Mouse (Mus musculus) embryo, embryonic 10 days (tissue): ENCODE measurements around the gene Rcl1.

Experiments
- DNase-seq: peaks from one replicate; pipeline ENCODE4 v3.0.0-alpha.2; 2015; ENCODE audit warnings: low spot score

Gene Rcl1

DNA sequence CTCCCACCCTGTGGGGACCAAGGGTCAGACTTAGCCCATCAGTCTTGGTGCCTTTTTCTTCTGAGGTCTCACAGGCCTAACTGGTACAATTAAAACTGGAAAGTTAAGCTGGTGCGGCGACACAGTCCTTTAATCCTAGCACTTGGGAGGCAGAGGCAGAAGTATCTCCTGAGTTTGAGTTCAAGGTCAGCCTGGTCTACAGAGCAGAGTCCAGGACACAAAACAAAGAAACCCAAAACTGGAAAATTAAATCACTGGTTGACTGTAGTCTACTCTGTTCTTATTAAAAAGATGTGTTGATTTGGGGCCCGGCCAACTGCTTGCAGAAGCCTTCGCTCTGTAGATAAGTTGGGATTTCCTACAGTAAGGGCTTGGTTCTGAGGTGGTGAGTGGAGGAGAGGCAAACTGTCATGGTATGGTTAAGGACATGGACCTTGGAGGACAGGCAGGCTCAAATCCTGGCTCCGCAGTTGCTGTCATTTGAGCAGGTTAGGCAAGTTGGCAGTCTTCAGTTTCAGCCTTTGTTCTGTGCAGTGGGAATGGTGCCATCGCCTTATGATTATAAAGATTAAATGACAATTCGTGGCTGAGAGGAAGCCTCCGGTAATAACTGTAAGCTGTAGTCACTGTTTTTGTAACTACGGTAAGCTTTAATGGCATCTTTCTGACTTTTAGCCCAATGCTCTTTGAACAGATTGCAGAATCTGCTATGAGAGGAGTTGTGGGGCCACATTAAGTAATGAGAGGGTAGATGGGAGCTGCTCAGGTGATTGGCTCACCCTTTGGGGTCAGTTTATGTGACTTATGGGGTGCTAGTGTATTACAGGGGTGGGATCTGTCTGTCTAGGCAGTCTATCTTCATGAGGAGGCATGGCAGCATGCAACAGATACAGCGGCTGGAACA, 12.8 kb downstream of the Rcl1 start:
- no peak for DNase-seq

DNA sequence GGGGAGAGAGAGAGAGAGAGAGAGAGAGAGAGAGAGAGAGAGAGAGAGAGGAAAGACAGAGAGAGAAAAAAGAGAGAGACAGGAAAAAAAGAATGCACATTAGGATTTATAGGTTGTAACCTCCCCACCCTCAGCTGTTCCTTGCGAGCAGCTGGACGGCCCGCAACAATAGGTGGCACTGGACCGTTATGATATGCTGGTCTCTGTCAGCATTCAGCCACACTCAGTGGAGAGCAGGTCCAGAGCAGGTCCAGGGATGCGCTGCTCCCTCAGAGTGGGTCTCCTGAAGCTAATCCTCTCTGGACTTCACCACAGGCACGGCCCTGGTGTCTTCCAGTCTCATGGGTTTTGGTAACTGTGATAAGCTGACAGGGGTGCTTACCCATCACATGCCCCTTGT, 15.6 kb downstream of the Rcl1 start:
- DNase-seq = no peak

DNA sequence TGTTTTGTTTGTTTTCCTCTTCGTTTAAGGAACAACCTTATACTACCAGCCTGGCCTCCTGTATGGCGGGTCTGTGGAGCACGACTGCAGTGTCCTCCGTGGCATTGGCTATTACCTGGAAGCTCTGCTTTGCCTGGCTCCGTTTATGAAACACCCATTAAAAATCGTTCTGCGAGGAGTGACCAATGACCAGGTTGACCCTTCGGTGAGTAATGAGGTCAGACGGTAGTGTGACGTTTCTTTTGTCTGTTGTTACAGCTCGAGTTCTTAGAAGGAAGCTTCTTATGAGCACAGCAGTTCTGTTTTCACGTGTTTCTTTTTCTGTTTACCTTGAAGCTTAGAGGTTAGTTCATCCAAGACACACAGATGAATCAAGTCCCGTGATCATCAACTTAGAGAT, 17.0 kb downstream of the Rcl1 start:
- no peak for DNase-seq

DNA sequence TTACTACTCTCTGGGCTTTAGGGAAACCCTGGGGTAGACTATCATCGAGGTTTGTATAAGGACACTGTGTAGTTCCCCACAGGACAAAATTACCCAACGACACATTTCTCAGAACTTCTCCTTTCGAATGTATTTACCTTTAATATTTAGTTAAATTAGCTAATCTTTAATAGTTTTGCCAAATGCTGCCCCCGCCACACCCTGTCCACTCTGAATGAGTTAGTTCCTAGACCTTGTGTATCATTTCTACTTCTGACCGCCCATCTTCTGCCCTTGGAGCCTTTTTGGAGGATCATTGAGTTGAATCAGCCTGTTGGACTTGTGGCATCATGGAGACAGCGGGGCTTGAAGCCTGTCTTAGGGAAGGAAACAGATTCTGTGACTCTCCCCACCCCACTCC, 19.1 kb downstream of the Rcl1 start:
- no peak for DNase-seq

DNA sequence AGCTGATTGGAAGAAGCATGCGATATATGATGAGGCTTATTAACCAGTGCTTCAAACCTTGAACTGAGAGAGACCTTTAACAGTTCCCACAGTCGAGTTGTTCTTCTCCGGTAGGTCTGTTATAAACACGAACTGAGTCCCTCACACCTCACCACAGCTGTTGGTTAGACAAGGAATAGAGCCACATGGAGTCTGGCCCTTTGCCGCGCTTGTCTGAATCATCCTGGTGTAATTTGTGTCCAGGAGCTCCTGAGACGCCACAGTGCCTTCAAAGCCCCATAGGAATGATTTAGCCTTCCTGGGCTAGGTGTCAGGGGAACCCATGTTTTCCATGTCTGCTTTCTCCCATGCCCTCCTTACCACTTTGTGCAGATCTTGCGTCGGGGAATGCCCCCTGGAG, 20.2 kb downstream of the Rcl1 start:
- no peak for DNase-seq

DNA sequence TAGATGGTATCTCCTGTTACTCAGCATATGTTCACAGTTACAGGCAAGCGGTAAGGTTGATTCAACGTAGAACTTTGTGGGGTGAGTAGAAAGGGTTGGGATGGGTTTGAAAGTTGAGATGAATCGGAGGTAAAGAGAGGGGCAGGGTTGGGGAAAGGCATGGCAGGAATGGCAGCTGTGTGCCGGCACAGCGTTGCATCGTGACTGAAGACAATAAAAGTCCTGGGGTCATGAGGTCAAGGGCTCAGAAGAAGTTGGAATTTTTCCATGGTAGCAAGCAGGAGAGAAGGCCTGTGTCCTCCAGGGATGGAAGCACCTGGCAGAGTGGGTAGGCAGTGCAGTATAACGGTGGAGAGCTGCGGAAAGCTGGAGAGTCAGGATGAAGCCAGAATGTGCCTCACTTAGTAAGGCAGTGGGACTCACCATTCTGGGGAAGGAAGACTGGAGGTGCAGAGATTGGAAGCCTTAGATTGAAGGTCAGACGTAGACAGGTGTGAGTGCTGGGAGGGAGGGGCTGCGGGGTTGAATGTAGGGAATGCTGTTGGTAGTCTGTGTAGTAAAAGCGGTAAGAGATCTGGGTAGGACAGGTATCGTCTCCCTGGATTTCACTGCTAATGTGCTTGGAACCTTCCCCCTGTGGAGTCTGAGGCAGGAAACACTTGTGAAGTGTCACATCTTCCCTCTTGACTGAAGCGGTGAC, 23.9 kb downstream of the Rcl1 start:
- no peak for DNase-seq

DNA sequence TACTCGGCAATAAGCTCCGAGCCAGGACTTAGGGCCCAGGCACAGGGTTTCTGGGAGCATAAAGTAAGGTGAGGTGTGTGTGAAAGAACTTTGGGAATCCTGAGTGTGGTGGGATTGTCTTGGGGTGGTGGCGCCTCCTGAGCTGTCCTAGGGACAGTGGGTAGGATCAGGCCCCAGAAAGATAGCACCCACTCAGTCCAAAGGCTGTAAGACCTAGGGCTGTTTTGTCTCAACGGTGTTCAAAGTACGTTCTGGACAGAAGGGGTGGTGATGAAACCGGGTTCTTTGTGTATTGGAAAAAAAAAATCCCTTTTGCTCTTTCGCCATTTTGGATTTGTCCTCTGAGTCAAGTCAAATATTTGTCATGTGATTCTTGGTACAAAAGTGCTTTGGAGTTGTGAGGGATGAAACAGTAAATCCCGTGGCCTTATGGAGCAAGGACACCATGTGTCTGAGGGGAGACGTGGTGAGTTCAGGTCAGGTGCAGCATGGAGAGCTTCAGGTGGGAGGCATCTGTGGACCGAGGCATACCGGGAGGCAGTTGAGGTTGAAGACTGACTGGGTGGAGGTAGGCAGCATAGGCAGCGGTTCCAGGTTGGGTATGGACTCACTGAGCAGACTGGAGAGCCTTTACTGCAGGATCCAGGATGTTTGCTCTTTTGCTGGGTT, 25.3 kb downstream of the Rcl1 start:
- DNase-seq = no peak

DNA sequence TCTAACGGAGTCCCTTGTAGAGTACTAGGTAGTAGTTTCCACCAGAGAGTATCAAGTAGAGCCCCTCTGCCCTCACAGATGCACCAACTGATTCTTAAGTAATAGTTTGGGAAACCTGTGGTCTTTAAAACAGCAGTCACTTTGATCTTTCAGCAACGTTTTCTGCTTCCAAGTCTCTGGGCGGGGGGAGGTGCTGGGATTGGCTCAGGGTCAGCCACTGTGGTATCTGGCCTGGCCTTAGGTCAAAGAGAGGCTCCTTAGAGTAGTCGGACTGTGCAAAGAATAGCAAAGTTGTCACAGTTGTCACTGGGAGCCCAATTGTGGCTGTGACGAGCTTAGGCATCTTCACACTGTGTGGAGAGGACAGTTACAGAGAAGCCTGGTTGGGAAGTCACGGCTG, 26.2 kb downstream of the Rcl1 start:
- no peak for DNase-seq

DNA sequence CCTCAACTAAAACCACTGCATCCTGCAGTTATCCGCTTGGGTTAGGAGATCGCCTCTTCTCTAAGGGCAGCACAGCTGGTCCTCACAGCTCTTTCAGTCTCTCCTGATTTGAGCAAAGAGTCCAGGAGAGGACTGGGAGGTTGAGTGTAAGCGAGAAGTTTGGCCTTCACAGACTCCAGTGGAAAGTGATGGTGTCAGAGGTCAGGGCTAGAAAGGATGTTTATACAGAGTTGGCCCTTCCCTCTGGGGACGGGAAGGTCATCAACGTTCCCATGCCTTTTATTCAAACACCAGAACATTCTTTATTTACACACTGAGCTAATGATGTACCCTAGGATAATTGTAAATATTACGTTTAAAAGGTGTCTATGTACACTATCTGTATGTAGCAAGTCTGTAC, 27.0 kb downstream of the Rcl1 start:
- DNase-seq = no peak

DNA sequence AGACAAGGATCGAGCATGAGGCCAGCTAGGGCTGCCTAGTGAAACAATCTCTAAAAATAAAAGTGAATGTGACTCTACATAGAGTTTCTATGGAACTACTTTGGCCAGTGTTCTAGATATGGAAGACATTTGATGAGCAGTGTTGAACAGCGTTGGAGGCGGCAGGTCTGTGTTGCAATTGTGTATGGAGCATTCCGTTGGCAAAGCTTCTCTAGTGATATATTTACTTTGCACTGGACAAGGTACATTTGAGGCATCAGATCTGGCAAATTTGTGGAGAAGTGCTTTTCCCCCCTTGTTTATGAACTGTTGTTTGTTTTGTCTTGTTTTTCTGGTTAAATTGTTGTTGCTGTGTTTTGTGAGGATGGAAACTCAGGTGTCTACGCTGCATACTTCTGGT, 28.4 kb downstream of the Rcl1 start:
- DNase-seq = no peak

DNA sequence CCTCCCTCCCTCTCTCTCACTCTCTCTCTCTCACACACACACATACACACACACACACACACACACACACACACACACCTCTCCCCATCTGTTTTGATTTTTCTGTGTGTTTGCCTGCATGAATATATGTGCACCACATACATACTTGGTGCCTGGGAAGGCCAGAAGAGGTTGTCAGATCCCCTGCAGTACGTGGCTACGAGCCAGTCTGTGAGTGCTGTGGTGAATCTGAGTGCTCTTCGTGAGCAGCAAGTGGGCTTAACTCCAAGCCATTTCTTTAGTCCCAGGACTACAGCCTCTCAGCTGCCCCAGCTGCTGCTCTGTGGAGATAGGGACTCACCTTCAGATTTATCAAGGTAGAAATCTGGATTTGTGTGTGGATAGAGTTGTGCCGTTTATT, 30.0 kb downstream of the Rcl1 start:
- DNase-seq = no peak

DNA sequence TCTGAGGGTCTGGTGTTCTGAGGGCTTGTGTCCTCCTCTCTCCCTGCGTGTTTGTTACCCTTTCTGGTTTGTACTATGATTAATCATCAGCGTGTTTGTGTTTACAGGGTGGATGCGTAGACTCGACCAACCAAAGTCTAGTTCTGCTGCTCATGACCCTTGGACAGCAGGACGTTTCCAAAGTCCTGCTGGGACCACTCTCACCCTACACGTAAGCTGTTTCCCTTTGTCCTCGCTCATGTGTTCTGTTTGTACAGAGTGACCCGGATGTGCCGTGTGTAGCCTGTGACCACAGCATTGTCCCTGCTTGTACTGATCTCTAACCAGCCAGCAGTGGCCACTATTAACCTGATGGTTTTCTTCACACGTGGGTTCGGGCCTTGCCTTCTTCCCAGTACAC, 33.1 kb downstream of the Rcl1 start:
- no peak for DNase-seq

DNA sequence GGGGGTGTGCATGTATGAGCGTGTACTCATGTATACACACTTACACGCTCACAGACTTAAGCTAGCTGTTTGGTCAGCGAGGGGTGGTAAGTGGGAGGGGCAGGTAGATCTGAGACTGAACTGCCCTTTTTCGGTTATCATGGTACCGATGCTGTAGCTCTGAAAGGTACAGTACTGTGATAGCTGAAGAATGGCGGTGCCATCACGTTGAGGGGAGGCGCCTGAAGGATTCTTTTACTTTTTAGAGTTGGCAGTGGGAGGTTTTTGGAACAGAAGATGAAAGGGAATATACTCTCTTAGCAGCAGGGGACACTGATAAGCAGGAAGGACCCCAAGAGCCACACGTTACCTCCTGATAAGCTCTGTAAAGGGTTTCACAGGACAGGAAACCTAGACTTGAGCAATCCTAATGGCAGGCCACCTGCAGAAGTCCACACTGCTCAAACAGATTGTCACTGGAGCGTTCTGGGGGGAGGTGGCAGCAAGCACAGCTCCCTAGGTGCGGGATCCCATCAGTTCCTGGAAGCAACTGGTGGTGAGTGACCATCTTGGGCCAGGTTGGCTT, 34.1 kb downstream of the Rcl1 start:
- DNase-seq = no peak

DNA sequence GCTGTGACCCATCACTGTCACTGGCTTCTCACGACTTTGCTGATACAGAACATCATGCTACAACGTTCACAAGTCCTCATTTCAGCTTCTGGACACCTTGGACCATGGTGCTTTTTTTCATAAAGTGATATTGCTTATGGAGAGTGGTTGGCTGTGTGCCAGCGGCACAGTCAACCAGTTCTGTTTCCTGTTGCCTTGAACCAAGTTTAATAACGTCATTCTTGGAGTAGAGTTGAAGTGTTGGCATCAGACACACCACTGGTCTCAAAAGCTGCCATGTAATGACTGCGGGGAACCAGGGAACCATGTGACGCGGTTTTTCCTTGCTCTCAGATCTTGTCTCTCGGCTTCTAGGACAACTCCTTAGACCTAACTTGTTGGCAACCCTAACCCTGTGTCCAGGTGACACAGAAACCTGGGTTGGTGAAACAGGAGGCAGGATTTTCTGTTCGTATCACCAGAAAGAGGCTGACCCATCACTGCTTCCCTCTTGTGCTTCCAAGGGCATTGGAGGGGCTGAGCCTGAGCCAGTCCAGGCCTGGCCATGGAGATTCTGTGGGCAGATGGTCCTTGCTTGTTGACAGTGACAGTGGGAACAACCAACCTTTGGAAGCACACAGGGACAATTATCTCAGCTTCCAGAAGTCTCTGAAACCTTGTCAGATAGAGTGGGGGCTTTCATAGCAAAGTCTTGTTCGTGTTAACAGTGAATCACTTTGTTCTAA, 37.5 kb downstream of the Rcl1 start:
- DNase-seq = no peak

DNA sequence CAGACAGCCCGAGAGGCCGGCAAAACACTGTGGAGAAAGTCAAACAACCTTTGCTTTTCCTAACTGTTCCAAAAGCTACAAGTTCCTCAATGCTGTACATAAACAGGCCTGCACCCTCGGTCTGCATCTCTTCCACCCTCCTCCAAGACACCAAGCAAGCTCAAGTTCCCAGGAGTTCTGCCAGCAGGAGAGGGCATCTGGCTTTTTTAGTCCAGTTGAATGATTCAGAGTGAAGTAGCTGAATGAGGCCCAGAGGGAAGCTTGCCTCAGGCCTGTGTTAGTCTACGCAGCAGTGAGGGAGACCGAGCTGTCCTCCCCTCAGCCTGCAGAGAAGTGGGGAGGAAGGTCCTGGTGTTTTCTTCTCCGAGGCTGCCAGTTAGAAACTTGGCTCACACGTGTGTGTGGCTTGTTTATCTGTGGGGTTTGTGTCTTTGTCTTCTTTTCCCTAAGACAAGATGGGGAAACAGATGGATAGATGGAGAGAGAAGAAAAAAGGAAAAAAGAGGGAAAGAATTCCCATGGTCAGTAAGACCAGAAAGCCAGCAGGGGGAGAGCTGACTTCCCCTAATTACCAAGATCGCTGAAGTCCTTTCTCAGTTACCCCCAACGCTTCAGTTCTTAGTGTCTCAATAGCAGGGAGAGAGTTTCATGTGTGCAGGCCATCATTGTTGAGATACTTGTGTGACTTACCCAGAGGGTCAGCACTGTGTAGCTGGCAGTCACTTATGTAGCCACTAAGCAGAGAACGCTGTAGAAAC, 38.7 kb downstream of the Rcl1 start:
- DNase-seq = no peak

DNA sequence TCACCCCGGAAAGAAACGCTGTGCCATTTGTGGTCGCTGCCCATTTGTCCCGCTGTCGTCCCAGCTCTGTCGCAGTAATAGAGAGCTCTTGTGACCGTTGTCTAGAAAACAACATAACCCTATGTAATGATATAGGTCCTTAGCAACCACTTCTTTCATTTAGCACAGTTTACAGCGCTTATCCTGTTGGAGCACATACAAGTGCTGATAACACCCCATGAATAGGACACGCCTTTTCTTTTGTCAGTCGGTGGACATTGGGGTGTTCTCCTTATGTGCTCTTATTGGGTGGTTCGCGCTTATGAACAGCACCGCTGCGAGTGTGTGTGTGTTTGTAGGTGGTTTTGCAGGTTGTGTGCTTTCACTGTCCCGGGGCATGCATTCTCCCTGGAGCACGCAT, 39.8 kb downstream of the Rcl1 start:
- no peak for DNase-seq

DNA sequence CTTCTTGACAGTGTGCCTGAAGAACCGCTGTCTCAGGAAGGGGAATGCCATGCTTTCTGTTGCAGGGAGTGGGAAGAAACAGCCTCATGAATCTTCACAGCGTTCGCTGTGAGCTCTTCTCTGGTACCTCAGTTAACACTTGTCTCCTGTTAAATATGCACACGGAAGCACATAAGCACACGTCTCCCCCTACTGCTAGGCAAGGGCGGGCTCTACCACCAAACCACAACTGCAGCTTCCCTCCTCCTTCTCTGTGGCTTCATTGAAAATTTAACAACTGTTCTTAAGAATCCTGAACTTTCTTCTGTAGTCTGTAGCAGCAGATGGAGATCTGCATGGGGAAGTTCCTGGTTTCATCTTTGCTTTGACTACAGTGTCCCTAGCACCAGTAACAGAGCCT, 41.1 kb downstream of the Rcl1 start:
- no peak for DNase-seq

DNA sequence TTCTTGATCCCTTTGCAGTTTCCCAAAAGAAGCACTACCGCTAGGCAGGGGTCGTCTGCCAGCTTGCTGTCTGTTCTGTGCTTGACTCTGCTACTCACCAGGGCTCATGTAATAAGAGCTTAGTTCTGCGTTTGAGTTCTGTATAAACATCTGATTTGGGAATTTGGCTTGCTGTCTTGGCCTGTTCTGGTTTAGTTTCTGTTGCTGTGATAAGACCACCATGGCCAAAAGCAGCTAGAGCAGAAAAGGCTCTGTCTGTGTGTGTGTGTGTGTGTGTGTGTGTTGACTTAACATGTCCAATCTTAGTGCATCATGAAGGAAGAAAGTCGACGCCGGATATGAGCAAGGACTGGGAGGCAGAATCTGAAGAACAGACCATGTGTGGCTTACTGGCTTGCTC, 44.2 kb downstream of the Rcl1 start:
- DNase-seq = no peak

DNA sequence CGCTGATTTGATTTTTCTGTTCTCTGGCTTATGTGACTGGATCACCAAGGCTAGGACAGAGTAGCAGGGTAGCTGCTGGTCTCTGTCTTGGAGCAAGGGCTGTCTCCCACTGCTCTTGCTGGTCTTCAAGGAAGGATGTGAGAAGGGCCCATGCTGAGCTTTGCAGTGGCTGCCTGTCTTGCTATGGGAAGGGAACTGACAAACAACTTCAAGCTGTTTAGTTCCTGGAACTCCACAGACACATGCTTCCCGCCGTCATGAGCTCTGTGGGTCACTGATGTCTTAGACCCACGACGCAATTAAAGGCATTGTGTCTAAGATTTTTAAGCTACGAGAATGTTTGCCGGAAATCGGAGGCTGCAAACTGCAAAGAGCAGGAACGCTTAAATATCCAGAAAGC, 45.6 kb downstream of the Rcl1 start:
- no peak for DNase-seq

DNA sequence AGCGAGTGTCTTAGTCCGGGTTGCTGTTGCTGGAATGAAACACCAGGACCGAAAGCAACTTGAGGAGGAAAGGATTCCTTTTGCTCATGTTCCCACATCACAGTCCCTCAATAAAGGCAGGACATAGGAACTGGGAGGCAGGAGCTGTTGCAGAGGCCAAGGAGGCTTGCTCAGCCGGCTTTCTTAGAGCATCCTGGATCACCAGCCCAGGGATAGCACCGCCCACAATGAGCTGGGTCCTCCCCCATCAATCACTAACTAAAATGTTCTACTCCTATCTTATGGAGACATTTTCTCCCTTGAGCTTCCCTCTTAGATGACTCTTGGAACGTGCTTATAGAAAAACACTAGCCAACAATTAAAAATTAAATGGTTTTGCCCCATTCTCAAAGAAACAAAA, 48.4 kb downstream of the Rcl1 start:
- no peak for DNase-seq

DNA sequence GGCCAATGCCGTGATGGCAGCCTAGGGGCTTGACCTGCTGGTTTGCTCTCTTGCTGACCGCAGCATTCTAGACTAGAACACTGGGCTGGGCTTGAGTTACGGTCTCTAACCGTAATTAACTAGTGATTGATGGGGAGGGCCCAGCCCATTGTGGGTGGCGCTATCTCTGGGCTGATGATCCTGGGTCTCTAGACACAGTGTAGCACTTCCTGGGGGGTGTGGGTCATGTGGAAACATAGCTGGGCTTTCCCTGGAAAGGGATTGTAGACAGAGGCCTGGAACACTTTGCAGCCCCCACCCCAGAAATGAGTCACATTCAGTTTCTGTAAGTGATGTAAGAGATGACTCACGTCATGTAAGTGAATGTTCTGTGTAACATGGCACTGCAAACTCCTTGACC, 48.9 kb downstream of the Rcl1 start:
- DNase-seq = peak; percentile 54
